Mouse (Mus musculus): ENCODE results near the gene Zzz3.
A peak's percentile ranks its signal among the peaks of the same experiment; 100 is the strongest.

Gene Zzz3

GRCm38 (mm10) chr3:152466849-152467248 lies 71.6 kb downstream of the Zzz3 start:
- DNase-seq (ENCODE audit: low spot score), result no peak

GRCm38 (mm10) chr3:152467312-152467711 lies 72.0 kb downstream of the Zzz3 start:
- DNase-seq (ENCODE audit: low spot score), result no peak

GRCm38 (mm10) chr3:152468032-152468431 lies 72.8 kb downstream of the Zzz3 start:
- DNase-seq (ENCODE audit: low spot score), result no peak

GRCm38 (mm10) chr3:152468569-152469041 lies 73.3 kb downstream of the Zzz3 start:
- no peak for DNase-seq (ENCODE audit: low spot score)

- DNase-seq (ENCODE audit: low spot score), result no peak
Observed at GRCm38 (mm10) chr3:152469423-152470200, 74.3 kb downstream of the Zzz3 start.

GRCm38 (mm10) chr3:152470347-152470746 lies 75.1 kb downstream of the Zzz3 start:
- DNase-seq (ENCODE audit: low spot score), result no peak

- no peak for DNase-seq (ENCODE audit: low spot score)
Observed at GRCm38 (mm10) chr3:152472676-152473075, 77.4 kb downstream of the Zzz3 start.

- peak; percentile 54 for DNase-seq (ENCODE audit: low spot score)
Observed at GRCm38 (mm10) chr3:152474582-152475277, 79.5 kb downstream of the Zzz3 start.

- DNase-seq (ENCODE audit: low spot score), result no peak
Observed at GRCm38 (mm10) chr3:152475278-152475669, 80.0 kb downstream of the Zzz3 start.

GRCm38 (mm10) chr3:152475894-152476293 lies 80.6 kb downstream of the Zzz3 start:
- DNase-seq (ENCODE audit: low spot score), result no peak

GRCm38 (mm10) chr3:152477796-152478527 lies 82.7 kb downstream of the Zzz3 start:
- DNase-seq (ENCODE audit: low spot score), result peak; percentile 46

- no peak for DNase-seq (ENCODE audit: low spot score)
Observed at GRCm38 (mm10) chr3:152478599-152479435, 83.5 kb downstream of the Zzz3 start.

- DNase-seq (ENCODE audit: low spot score), result no peak
Observed at GRCm38 (mm10) chr3:152480336-152480735, 85.1 kb downstream of the Zzz3 start.

- DNase-seq (ENCODE audit: low spot score), result no peak
Observed at GRCm38 (mm10) chr3:152482182-152482581, 86.9 kb downstream of the Zzz3 start.

- DNase-seq (ENCODE audit: low spot score), result no peak
Observed at GRCm38 (mm10) chr3:152483800-152484199, 88.5 kb downstream of the Zzz3 start.

- DNase-seq (ENCODE audit: low spot score), result no peak
Observed at GRCm38 (mm10) chr3:152484206-152484605, 88.9 kb downstream of the Zzz3 start.

GRCm38 (mm10) chr3:152488964-152489363 lies 93.7 kb downstream of the Zzz3 start:
- DNase-seq (ENCODE audit: low spot score), result no peak

- DNase-seq (ENCODE audit: low spot score), result no peak
Observed at GRCm38 (mm10) chr3:152490423-152490822, 95.2 kb downstream of the Zzz3 start.

GRCm38 (mm10) chr3:152492241-152492640 lies 97.0 kb downstream of the Zzz3 start:
- DNase-seq (ENCODE audit: low spot score), result no peak

GRCm38 (mm10) chr3:152493813-152494212 lies 98.5 kb downstream of the Zzz3 start:
- DNase-seq (ENCODE audit: low spot score), result no peak

GRCm38 (mm10) chr3:152494667-152495360 lies 99.5 kb downstream of the Zzz3 start:
- DNase-seq (ENCODE audit: low spot score), result no peak

Data from ovary, postnatal 14 days (tissue).